Mouse (Mus musculus) G1E (cell line): ENCODE results near the gene Eif4ebp2.

ENCODE experiments used
- CTCF ChIP-seq: IDR thresholded peaks from 2 replicates; pipeline ENCODE4 v1.5.1; 2012; ENCODE audit warnings: low read depth, low read length, inconsistent platforms, mixed read lengths
- GATA2 ChIP-seq: IDR thresholded peaks from 2 replicates; pipeline ENCODE4 v1.6.1; 2012; ENCODE audit warnings: low read depth, low read length, inconsistent platforms, borderline replicate concordance

- TF ChIP-seq CTCF (no peak), GATA2 (no peak)
Measured at GRCm38 (mm10) chr10:61429043-61429442, 23.4 kb downstream of the Eif4ebp2 start.
